Comparison of ENCODE assay signal across 8 mouse cellular contexts in the genomic region with DNA sequence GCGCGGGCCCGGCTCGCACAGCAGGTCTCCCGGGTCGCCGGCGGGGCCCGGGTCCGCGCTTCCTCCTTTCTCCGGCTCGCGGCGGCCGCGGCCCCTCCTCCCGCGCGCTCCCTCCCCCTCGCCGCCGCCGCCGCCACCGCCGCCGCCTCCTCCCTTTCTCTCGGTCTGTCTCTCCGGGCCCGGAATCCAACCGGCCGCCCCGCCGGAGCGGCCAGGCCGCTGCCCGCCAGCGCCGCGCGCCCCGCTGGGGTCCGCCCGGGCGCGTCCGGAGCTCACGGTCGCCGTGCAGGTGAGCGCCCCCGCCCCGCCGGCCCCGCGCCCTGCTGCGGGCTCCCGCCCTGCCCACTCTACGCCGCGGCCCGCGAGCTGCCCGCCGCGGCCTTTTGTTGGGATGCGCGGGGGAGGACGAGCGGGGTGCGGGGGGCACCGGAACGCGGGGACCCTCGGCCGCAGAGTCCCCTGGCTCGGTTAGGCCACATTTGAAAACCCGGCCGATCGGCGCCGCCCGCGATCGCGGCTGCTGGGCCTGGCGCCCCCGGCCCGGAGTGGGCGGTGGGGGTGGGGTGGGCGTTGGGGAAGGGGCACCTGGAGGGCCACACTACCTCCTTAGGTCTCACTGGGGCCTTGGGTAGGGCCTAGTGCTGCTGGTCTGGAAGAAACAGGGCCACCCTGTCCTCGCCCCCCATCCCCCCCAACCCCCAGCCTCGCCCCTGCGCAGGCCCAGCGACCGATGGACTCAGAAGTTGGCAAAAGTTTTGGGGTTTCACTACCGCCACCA. TPM values are rescaled to one million over a fixed set of nuclear protein-coding genes. Genes with fewer than 3 reads are reported as not detected.
DNase-seq lines count a peak whose midpoint lies in the region; ATAC-seq and TF ChIP-seq lines count a peak whose summit lies in the region.

No protein-coding gene starts in this region.

- H3K4me2 ChIP-seq in hindbrain, embryonic 14.5 days (replicated peaks): peak overlapping the region; percentile 94
- peak overlapping the region; percentile 68 for H3K4me2 ChIP-seq in liver, embryonic 13.5 days

- peak; percentile 68 for DNase-seq in ovary, postnatal 36 days (ENCODE audit: low spot score)
- no peak for DNase-seq in ovary, postnatal 10 days (ENCODE audit: low spot score)
- DNase-seq in adrenal gland, postnatal 10 days: peak; percentile 70
- DNase-seq in hindbrain, embryonic 14.5 days (ENCODE audit: low spot score): no peak
- DNase-seq in liver, embryonic 13.5 days: no peak
- no peak for DNase-seq in c-Kit-positive CD71-positive TER-119-positive erythroid progenitor cells, embryonic 14.5 days (ENCODE audit: low spot score)

- H3K36me3 ChIP-seq in hindbrain, embryonic 14.5 days (replicated peaks; ENCODE audit: control insufficient read depth, insufficient read depth): peaks cover 17% of the 10 kb centered on the region
- H3K36me3 ChIP-seq in liver, embryonic 13.5 days: no peaks in the 10 kb centered on the region

- no peaks in the 10 kb centered on the region for H3K9me3 ChIP-seq in hindbrain, embryonic 14.5 days (ENCODE audit: control insufficient read depth, low read length)
- H3K9me3 ChIP-seq in liver, embryonic 13.5 days (replicated peaks): no peaks in the 10 kb centered on the region

- H3K4me3 ChIP-seq in embryonic fibroblast, embryonic 13.5 days (ENCODE audit: insufficient read depth, low read length): peak overlapping the region; percentile 69
- peak overlapping the region; percentile 82 for H3K4me3 ChIP-seq in hindbrain, embryonic 14.5 days (replicated peaks; ENCODE audit: low read length)
- H3K4me3 ChIP-seq in liver, embryonic 13.5 days (replicated peaks): peak overlapping the region; percentile 61
- H3K4me3 ChIP-seq in olfactory bulb, adult 2 months (ENCODE audit: insufficient read depth, low read depth, low read length): peak overlapping the region; percentile 84

- H3K9ac ChIP-seq in hindbrain, embryonic 14.5 days: peak overlapping the region; percentile 99
- H3K9ac ChIP-seq in liver, embryonic 13.5 days: peak overlapping the region; percentile 72

- under 1% methylated on average over 46 of the region's 98 CpGs for WGBS in hindbrain, embryonic 14.5 days
- WGBS in liver, embryonic 13.5 days (ENCODE audit: insufficient replicate concordance): 5% methylated on average over 59 of the region's 98 CpGs
- 1% methylated on average over 81 of the region's 98 CpGs for WGBS in olfactory bulb, adult 2 months

- peaks cover 9% of the 10 kb centered on the region for H3K4me1 ChIP-seq in embryonic fibroblast, embryonic 13.5 days (ENCODE audit: control insufficient read depth, insufficient read depth, low read length)
- peaks cover 47% of the 10 kb centered on the region for H3K4me1 ChIP-seq in hindbrain, embryonic 14.5 days (replicated peaks; ENCODE audit: control insufficient read depth, insufficient read depth, low read length)
- H3K4me1 ChIP-seq in liver, embryonic 13.5 days (replicated peaks): peaks cover 25% of the 10 kb centered on the region
- peaks cover 47% of the 10 kb centered on the region for H3K4me1 ChIP-seq in olfactory bulb, adult 2 months (ENCODE audit: control insufficient read depth, insufficient read depth, low read length)

- H3K27me3 ChIP-seq in hindbrain, embryonic 14.5 days (ENCODE audit: control insufficient read depth, insufficient read depth, low read length): no peaks in the 10 kb centered on the region
- H3K27me3 ChIP-seq in liver, embryonic 13.5 days: peaks cover 40% of the 10 kb centered on the region

- 0 out of 2 replicates have a peak, but pooled peaks have one; percentile 18 for ATAC-seq in hindbrain, embryonic 14.5 days (ENCODE audit: low FRiP score)
- ATAC-seq in liver, embryonic 13.5 days (ENCODE audit: low read depth): no peak

- peak; percentile 2; the same call in 1 of the 2 replicates for TF ChIP-seq POLR2A in embryonic fibroblast, embryonic 13.5 days (IDR thresholded peaks at IDR 0.05; ENCODE audit: low read depth, low read length)
- TF ChIP-seq POLR2A in olfactory bulb, adult 2 months (IDR thresholded peaks at IDR 0.05; ENCODE audit: insufficient read depth, low read depth, low read length): peak; percentile 20; the same call in 1 of the 2 replicates

- peak overlapping the region; percentile 38; the same call in 1 of the 2 replicates for H3K27ac ChIP-seq in embryonic fibroblast, embryonic 13.5 days (ENCODE audit: insufficient read depth, low read length)
- H3K27ac ChIP-seq in hindbrain, embryonic 14.5 days: peak overlapping the region; percentile 92
- peak overlapping the region; percentile 53 for H3K27ac ChIP-seq in liver, embryonic 13.5 days
- no peak overlapping the region; the same call in 1 of the 2 replicates for H3K27ac ChIP-seq in olfactory bulb, adult 2 months (ENCODE audit: insufficient read depth, low read depth, low read length)

- TF ChIP-seq CTCF in embryonic fibroblast, embryonic 13.5 days (IDR thresholded peaks at IDR 0.05; ENCODE audit: borderline replicate concordance, insufficient read depth, low read length): no peak
- no peak for TF ChIP-seq CTCF in olfactory bulb, adult 2 months (IDR thresholded peaks at IDR 0.05; ENCODE audit: insufficient read depth, low read depth, low read length)

RNA-seq across cellular contexts. Expression of gene Src, which starts 6.1 kb away (rescaled TPM):
- 10 to 100 TPM; 18.9 to 21.8 TPM for total RNA-seq in adrenal gland, postnatal 10 days (2021)
- polyA plus RNA-seq in embryonic fibroblast, embryonic 13.5 days (2011; ENCODE audit: insufficient read length, low read depth, missing spikeins): 38.1 and 48.9 TPM in 2 replicates
- polyA plus RNA-seq in hindbrain, embryonic 14.5 days (2014; fragmentation: Nextera tagmentation; extraction: Ambion mirVana): 24.8 and 30.1 TPM in 2 replicates
- 2.0 TPM in 2 replicates for polyA plus RNA-seq in liver, embryonic 13.5 days (2015; fragmentation: Nextera tagmentation; extraction: Ambion mirVana)
- polyA plus RNA-seq in olfactory bulb, adult 2 months (2012; ENCODE audit: insufficient read depth, insufficient read length, low replicate concordance, missing spikeins): not detected in 2 replicates

RNA-seq across cellular contexts. Expression of gene Manbal, which starts 56.9 kb away (rescaled TPM):
- 10 to 100 TPM; 34.8 to 35.7 TPM for total RNA-seq in adrenal gland, postnatal 10 days (2021)
- polyA plus RNA-seq in embryonic fibroblast, embryonic 13.5 days (2011; ENCODE audit: insufficient read length, low read depth, missing spikeins): 53.9 and 54.2 TPM in 2 replicates
- polyA plus RNA-seq in hindbrain, embryonic 14.5 days (2014; fragmentation: Nextera tagmentation; extraction: Ambion mirVana): 53.3 and 58.1 TPM in 2 replicates
- polyA plus RNA-seq in liver, embryonic 13.5 days (2015; fragmentation: Nextera tagmentation; extraction: Ambion mirVana): 25.4 and 25.6 TPM in 2 replicates
- not detected in 2 replicates for polyA plus RNA-seq in olfactory bulb, adult 2 months (2012; ENCODE audit: insufficient read depth, insufficient read length, low replicate concordance, missing spikeins)

Comparison
In these comparisons a context has a peak if more than half of its experiments do, and no peak if none do; other contexts are left out.
1. DNase-seq: peak in ovary, postnatal 36 days (single experiment) and adrenal gland, postnatal 10 days (single experiment); none in ovary, postnatal 10 days (single experiment), hindbrain, embryonic 14.5 days (single experiment), liver, embryonic 13.5 days (single experiment) and c-Kit-positive CD71-positive TER-119-positive erythroid progenitor cells, embryonic 14.5 days (single experiment).
2. RNA of gene Manbal, which starts 56.9 kb away (polyA plus RNA-seq): 53.3 to 58.1 TPM in hindbrain, embryonic 14.5 days, 53.9 to 54.2 TPM in embryonic fibroblast, embryonic 13.5 days and 25.4 to 25.6 TPM in liver, embryonic 13.5 days; not detected in olfactory bulb, adult 2 months; every median in the first group is over 10 times any median in the second.
3. Peak in every context shown above with its lines, with median percentiles within 50 percentile points of each other: H3K4me3 ChIP-seq.